8 mouse cellular contexts compared by ENCODE assay signal in the genomic region with DNA sequence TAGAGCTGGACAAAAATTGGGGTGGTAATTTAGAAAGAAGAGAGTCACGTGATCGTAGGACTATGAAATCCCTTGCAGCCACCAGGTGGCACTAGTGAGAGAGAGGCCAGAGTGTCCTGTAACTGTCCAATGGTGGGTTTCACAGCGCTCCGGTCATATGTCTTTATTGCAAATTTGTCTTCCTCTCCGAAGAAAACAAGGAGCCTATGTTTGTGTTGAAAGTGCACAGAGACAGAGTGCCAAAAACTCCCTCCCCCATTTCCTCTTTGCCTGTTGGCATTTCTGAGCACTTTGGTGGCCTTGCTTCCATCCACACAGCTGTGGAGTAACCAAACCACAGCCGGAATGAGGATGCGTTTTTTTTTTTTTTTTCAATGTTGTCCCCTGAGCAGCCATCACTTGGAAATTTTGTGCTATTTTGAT. TPM values are rescaled to one million over a fixed set of nuclear protein-coding genes. Genes with fewer than 3 reads are reported as not detected.
DNase-seq lines count a peak whose midpoint lies in the region; ATAC-seq and TF ChIP-seq lines count a peak whose summit lies in the region.

No protein-coding gene starts in this region.

- no peak overlapping the region for H3K4me2 ChIP-seq in forebrain, embryonic 11.5 days (ENCODE audit: low read depth, low read length, severe bottlenecking)
- H3K4me2 ChIP-seq in forebrain, embryonic 15.5 days (replicated peaks) = no peak overlapping the region

- WGBS in forebrain, embryonic 11.5 days = 71% methylated on average over 7 of the region's 7 CpGs
- WGBS in forebrain, embryonic 15.5 days = 80% methylated on average over 7 of the region's 7 CpGs
- 53% methylated on average over 7 of the region's 7 CpGs for WGBS in cerebellum, adult 2 months

- DNase-seq in forebrain, embryonic 11.5 days (ENCODE audit: low spot score) = peak; percentile 63
- peak; percentile 33 for DNase-seq in ovary, adult 18-20 months (ENCODE audit: low spot score)
- no peak for DNase-seq in ovary, postnatal 10 days (ENCODE audit: low spot score)
- peak; percentile 15 to 28 for DNase-seq in cerebellum, adult 2 months
- DNase-seq in heart, postnatal 36 days = peak; percentile 38 to 65
- DNase-seq in lung, postnatal 25 days (ENCODE audit: low spot score) = peak; percentile 43
- DNase-seq in splenic B cell, adult 2 months (ENCODE audit: low read depth, low spot score) = peak; percentile 73

- no peak for TF ChIP-seq POLR2A in cerebellum, adult 2 months (IDR thresholded peaks at IDR 0.05; ENCODE audit: borderline replicate concordance, insufficient read depth, low read length)

- no peak overlapping the region for H3K4me3 ChIP-seq in forebrain, embryonic 11.5 days (ENCODE audit: low read depth, low read length)
- H3K4me3 ChIP-seq in forebrain, embryonic 15.5 days = no peak overlapping the region
- H3K4me3 ChIP-seq in cerebellum, adult 2 months (replicated peaks; ENCODE audit: insufficient read depth, low read depth, low read length) = no peak overlapping the region

- no peak for ATAC-seq in forebrain, embryonic 11.5 days (replicated peaks; ENCODE audit: low FRiP score)
- no peak for ATAC-seq in forebrain, embryonic 15.5 days (replicated peaks)

- peak; percentile 52; the same call in 1 of the 2 replicates for TF ChIP-seq CTCF in cerebellum, adult 2 months (IDR thresholded peaks at IDR 0.05; ENCODE audit: borderline replicate concordance, insufficient read depth, low read depth, low read length)

- H3K9ac ChIP-seq in forebrain, embryonic 11.5 days (ENCODE audit: low read length) = no peak overlapping the region
- H3K9ac ChIP-seq in forebrain, embryonic 15.5 days (replicated peaks) = no peak overlapping the region

- H3K27me3 ChIP-seq in forebrain, embryonic 11.5 days (ENCODE audit: control insufficient read depth, insufficient read depth, low read length) = no peaks in the 10 kb centered on the region
- H3K27me3 ChIP-seq in forebrain, embryonic 15.5 days = no peaks in the 10 kb centered on the region
- no peaks in the 10 kb centered on the region for H3K27me3 ChIP-seq in cerebellum, adult 2 months (ENCODE audit: control insufficient read depth, insufficient read depth, low read length)
- H3K27me3 ChIP-seq in splenic B cell, adult 2 months (ENCODE audit: control insufficient read depth, insufficient read depth, low read length, poor library complexity, severe bottlenecking) = no peaks in the 10 kb centered on the region

- H3K4me1 ChIP-seq in forebrain, embryonic 11.5 days (replicated peaks; ENCODE audit: control insufficient read depth, insufficient read depth, low read length) = no peaks in the 10 kb centered on the region
- no peaks in the 10 kb centered on the region for H3K4me1 ChIP-seq in forebrain, embryonic 15.5 days
- no peaks in the 10 kb centered on the region for H3K4me1 ChIP-seq in cerebellum, adult 2 months (ENCODE audit: control insufficient read depth, insufficient read depth, low read length)

- H3K36me3 ChIP-seq in forebrain, embryonic 11.5 days (ENCODE audit: control insufficient read depth, insufficient read depth, low read length) = no peaks in the 10 kb centered on the region
- no peaks in the 10 kb centered on the region for H3K36me3 ChIP-seq in forebrain, embryonic 15.5 days
- no peaks in the 10 kb centered on the region for H3K36me3 ChIP-seq in splenic B cell, adult 2 months (ENCODE audit: control insufficient read depth, insufficient read depth, low read length, poor library complexity, severe bottlenecking)

- H3K27ac ChIP-seq in forebrain, embryonic 11.5 days (ENCODE audit: low read depth, low read length) = no peak overlapping the region
- no peak overlapping the region for H3K27ac ChIP-seq in forebrain, embryonic 15.5 days (replicated peaks)
- no peak overlapping the region for H3K27ac ChIP-seq in cerebellum, adult 2 months (ENCODE audit: insufficient read depth, low read length)

- intact Hi-C loops in heart, postnatal 36 days (cut with DNase I) = loop anchor here (10.0 kb wide), 1 partner anchor 241 kb away; no protein-coding TSS in a partner anchor

- H3K9me3 ChIP-seq in forebrain, embryonic 11.5 days (ENCODE audit: control insufficient read depth, low read length) = no peaks in the 10 kb centered on the region
- H3K9me3 ChIP-seq in forebrain, embryonic 15.5 days = no peaks in the 10 kb centered on the region

RNA-seq across cellular contexts. Expression of a gene that starts 36.7 kb away (rescaled TPM):
- 24.1 and 28.9 TPM in 2 replicates for polyA plus RNA-seq in forebrain, embryonic 11.5 days (2014; fragmentation: Nextera tagmentation; extraction: Ambion mirVana)
- polyA plus RNA-seq in forebrain, embryonic 15.5 days (2015; fragmentation: Nextera tagmentation; extraction: Ambion mirVana) = 54.7 and 64.6 TPM in 2 replicates
- 141 and 142 TPM in 2 replicates for polyA plus RNA-seq in cerebellum, adult 2 months (2012; rRNA removed)
- total RNA-seq in heart, postnatal 36 days (2021) = 1 to 10 TPM; 1.1 to 1.6 TPM
